Mouse (Mus musculus): ENCODE results near the gene Aph1c. TPM values are rescaled to one million over a fixed set of nuclear protein-coding genes. Genes with fewer than 3 reads are reported as not detected.
"Not testable (repeated sequence)": the region's sequence is repeated elsewhere in the genome, so short reads cannot be mapped to it uniquely, and the experiment has no call there.

The Aph1c gene
- polyA plus RNA-seq, 1 experiment from 2014 or later: 4.0 TPM

DNA sequence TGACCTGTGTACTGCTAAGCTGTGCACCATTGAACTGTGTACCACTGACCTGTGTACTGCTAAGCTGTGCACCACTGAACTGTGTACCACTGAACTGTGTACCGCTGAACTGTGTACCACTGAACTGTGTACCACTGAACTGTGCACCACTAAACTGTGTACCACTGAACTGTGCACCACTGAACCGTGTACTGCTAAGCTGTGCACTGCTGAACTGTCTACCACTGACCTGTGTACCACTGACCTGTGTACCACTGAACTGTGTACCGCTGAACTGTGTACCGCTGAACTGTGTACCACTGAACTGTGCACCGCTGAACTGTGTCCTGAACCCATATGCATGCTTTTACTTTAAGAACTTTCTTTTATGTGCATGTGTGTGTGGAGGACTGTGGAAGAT is 39.8 kb upstream of the Aph1c start:
- no peak overlapping the region for H3K9ac ChIP-seq (replicated peaks; ENCODE audit: low read depth, low read length)
- no peak for ATAC-seq (ENCODE audit: insufficient number of reproducible peaks, insufficient read depth, low FRiP score, low read depth)

DNA sequence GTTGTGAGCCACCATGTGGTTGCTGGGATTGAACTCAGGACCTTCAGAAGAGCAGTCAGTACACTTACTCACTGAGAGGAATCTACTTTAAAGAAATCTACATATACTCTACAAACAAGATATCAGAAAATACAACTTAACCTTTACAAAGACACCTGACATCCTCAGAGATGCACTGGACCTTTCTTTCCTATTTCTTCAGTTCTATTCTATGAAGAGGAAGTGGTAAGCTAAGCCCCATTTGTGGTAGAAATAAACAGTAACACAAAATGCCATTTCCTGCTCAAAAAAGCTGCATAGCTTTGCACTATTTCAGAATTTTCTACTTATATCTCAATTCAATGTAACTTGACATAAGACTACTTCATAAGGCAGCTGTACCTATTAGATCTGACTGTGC is 39.0 kb upstream of the Aph1c start:
- no peaks in the 10 kb centered on the region; the same call in 1 of the 2 replicates for H3K4me1 ChIP-seq (ENCODE audit: control insufficient read depth, insufficient read depth, low read length)
- no peak overlapping the region for H3K4me3 ChIP-seq (ENCODE audit: low read depth, low read length)
- H3K27ac ChIP-seq (ENCODE audit: low read length): no peak overlapping the region
- H3K9me3 ChIP-seq (ENCODE audit: control insufficient read depth, low read depth, low read length): 0 out of 2 replicates have a peak, but pooled peaks cover 6% of the 10 kb centered on the region
- H3K27me3 ChIP-seq (ENCODE audit: control insufficient read depth, insufficient read depth, low read length): no peaks in the 10 kb centered on the region
- no peak for ATAC-seq (ENCODE audit: insufficient number of reproducible peaks, insufficient read depth, low FRiP score, low read depth)
- no peak overlapping the region for H3K4me2 ChIP-seq (replicated peaks; ENCODE audit: low read depth, low read length)
- no peaks in the 10 kb centered on the region for H3K36me3 ChIP-seq (ENCODE audit: control insufficient read depth, insufficient read depth, low read length)
- H3K9ac ChIP-seq (replicated peaks; ENCODE audit: low read depth, low read length): no peak overlapping the region

More for the DNA sequence above, 39.8 kb upstream of the Aph1c start:
- H3K4me2 ChIP-seq (replicated peaks; ENCODE audit: low read depth, low read length): no peak overlapping the region
- WGBS: 99% methylated on average over 5 of the region's 5 CpGs
- no peaks in the 10 kb centered on the region; the same call in 1 of the 2 replicates for H3K4me1 ChIP-seq (ENCODE audit: control insufficient read depth, insufficient read depth, low read length)
- 0 out of 2 replicates have a peak, but pooled peaks cover 6% of the 10 kb centered on the region for H3K9me3 ChIP-seq (ENCODE audit: control insufficient read depth, low read depth, low read length)
- no peak overlapping the region for H3K27ac ChIP-seq (ENCODE audit: low read length)
- no peak overlapping the region for H3K4me3 ChIP-seq (ENCODE audit: low read depth, low read length)
- H3K36me3 ChIP-seq (ENCODE audit: control insufficient read depth, insufficient read depth, low read length): no peaks in the 10 kb centered on the region
- no peaks in the 10 kb centered on the region for H3K27me3 ChIP-seq (ENCODE audit: control insufficient read depth, insufficient read depth, low read length)

DNA sequence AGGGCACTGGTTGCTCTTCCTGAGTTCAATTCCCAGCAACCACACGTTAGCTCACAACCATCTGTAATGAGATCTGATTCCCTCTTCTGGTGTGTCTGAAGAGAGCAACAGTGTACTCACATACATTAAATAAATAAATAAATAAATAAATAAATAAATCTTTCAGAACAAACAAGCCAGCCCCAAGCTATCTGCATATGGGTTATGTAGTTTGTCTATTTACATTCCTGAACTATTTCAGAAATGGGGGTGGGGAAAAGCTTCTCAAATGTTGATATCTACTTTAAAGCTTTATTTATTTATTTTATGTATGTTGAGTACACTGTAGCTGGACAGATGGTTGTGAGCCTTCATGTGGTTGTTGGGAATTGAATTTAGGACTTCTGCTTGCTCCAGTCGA is 38.5 kb upstream of the Aph1c start:
- H3K4me1 ChIP-seq (ENCODE audit: control insufficient read depth, insufficient read depth, low read length); ATAC-seq (ENCODE audit: insufficient number of reproducible peaks, insufficient read depth, low FRiP score, low read depth); H3K4me2 ChIP-seq (replicated peaks; ENCODE audit: low read depth, low read length); H3K9me3 ChIP-seq (ENCODE audit: control insufficient read depth, low read depth, low read length); H3K27me3 ChIP-seq (ENCODE audit: control insufficient read depth, insufficient read depth, low read length); H3K9ac ChIP-seq (replicated peaks; ENCODE audit: low read depth, low read length); H3K4me3 ChIP-seq (ENCODE audit: low read depth, low read length); H3K36me3 ChIP-seq (ENCODE audit: control insufficient read depth, insufficient read depth, low read length): not testable (repeated sequence)
- peak overlapping the region; percentile 81; the same call in 1 of the 2 replicates for H3K27ac ChIP-seq (ENCODE audit: low read length)
- WGBS: 75% methylated on average over 2 of the region's 2 CpGs

DNA sequence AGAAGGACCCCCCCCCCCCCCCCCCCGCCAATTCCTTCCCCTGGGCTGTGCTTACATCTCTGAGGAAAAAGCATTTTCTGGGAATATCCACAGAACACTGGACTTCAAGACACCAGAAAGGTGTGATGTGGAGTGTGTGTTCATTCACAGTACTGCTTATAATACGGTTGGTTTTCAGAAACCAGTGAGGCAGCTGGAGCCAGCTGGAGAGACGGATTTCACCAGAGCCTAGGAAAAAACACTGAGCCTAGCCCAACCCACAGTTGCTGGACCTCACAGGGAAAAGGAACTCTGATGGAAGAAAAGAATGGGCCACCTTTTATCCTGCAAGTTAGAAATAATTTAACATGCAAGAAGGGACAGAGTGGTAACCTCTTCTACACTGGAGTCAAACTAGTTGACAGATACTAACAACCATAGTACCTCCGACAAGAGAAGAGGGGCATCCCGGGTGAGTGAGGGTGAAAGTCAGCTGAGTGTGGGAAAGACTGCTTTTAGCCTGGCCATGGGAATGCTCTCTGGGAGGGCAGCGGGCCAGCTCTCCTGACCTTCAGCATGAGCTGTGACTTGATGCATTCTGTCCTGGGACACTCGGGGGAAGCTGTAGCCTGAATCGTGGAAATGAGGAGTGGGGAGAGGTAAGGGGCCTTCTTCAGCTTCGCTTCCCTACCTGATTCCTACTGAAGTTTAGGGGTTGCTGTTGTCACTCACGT is 37.6 kb upstream of the Aph1c start:
- H3K9me3 ChIP-seq (ENCODE audit: control insufficient read depth, low read depth, low read length): 0 out of 2 replicates have a peak, but pooled peaks cover 6% of the 10 kb centered on the region
- no peaks in the 10 kb centered on the region; the same call in 1 of the 2 replicates for H3K4me1 ChIP-seq (ENCODE audit: control insufficient read depth, insufficient read depth, low read length)
- 0 out of 2 replicates have a peak overlapping the region, but pooled peaks have one; percentile 7 for H3K4me2 ChIP-seq (replicated peaks; ENCODE audit: low read depth, low read length)
- no peak; the same call in 1 of the 2 replicates for ATAC-seq (ENCODE audit: insufficient number of reproducible peaks, insufficient read depth, low FRiP score, low read depth)
- peak overlapping the region; percentile 81 for H3K27ac ChIP-seq (ENCODE audit: low read length)
- H3K36me3 ChIP-seq (ENCODE audit: control insufficient read depth, insufficient read depth, low read length): no peaks in the 10 kb centered on the region
- no peaks in the 10 kb centered on the region for H3K27me3 ChIP-seq (ENCODE audit: control insufficient read depth, insufficient read depth, low read length)
- H3K4me3 ChIP-seq (ENCODE audit: low read depth, low read length): no peak overlapping the region
- 68% methylated on average over 10 of the region's 10 CpGs for WGBS
- no peak overlapping the region for H3K9ac ChIP-seq (replicated peaks; ENCODE audit: low read depth, low read length)

DNA sequence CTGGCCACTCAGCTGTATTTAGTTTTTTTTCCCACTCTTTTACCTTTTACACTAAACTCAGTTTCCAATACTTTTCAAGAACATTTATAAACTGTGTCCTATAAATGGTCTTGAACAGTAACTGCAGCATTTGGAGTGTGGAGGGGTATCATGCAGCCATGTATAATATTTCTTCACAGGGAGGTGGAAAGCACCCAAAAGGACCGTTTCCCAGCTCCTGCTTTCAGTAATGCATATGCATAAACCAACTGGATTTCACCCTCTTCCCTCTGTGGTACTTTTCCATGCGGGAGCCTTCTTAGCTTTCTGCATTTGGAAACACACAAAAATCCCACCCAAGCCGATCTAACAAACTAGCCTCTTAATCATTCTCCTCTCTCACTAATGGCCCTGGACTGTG is 30.2 kb upstream of the Aph1c start:
- no peak overlapping the region for H3K4me2 ChIP-seq (replicated peaks; ENCODE audit: low read depth, low read length)
- no peak for ATAC-seq (ENCODE audit: insufficient number of reproducible peaks, insufficient read depth, low FRiP score, low read depth)
- no peak overlapping the region for H3K9ac ChIP-seq (replicated peaks; ENCODE audit: low read depth, low read length)
- no peak overlapping the region for H3K27ac ChIP-seq (ENCODE audit: low read length)
- no peaks in the 10 kb centered on the region for H3K27me3 ChIP-seq (ENCODE audit: control insufficient read depth, insufficient read depth, low read length)
- no peaks in the 10 kb centered on the region; the same call in none of the 2 replicates for H3K36me3 ChIP-seq (ENCODE audit: control insufficient read depth, insufficient read depth, low read length)
- peaks cover 9% of the 10 kb centered on the region; the same call in 1 of the 2 replicates for H3K4me1 ChIP-seq (ENCODE audit: control insufficient read depth, insufficient read depth, low read length)
- H3K4me3 ChIP-seq (ENCODE audit: low read depth, low read length): no peak overlapping the region
- H3K9me3 ChIP-seq (ENCODE audit: control insufficient read depth, low read depth, low read length): no peaks in the 10 kb centered on the region
- 57% methylated on average over 3 of the region's 3 CpGs for WGBS

DNA sequence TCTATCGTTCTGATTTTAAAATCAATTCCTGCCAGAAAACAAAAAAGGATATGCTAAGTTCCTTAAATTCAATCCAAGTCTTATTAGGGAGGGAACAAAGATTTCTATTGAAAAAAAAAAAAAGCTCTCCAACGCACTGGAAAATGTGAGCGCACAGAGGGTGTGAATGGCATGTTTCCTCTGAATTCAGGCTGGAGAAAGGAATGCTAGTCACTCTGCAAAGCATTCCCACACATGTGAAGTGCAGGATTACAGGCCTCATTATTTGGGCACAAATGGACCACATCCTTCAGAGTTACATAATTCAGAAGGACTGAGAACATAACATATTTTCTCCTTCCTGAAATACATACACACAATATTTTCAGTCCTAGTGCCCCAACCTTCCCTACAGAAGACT is 28.9 kb upstream of the Aph1c start:
- H3K9ac ChIP-seq (replicated peaks; ENCODE audit: low read depth, low read length): no peak overlapping the region
- no peak overlapping the region for H3K4me3 ChIP-seq (ENCODE audit: low read depth, low read length)
- ATAC-seq (ENCODE audit: insufficient number of reproducible peaks, insufficient read depth, low FRiP score, low read depth): no peak
- no peaks in the 10 kb centered on the region for H3K9me3 ChIP-seq (ENCODE audit: control insufficient read depth, low read depth, low read length)
- no peaks in the 10 kb centered on the region for H3K27me3 ChIP-seq (ENCODE audit: control insufficient read depth, insufficient read depth, low read length)
- 67% methylated on average over 3 of the region's 3 CpGs for WGBS
- no peak overlapping the region for H3K27ac ChIP-seq (ENCODE audit: low read length)
- no peak overlapping the region for H3K4me2 ChIP-seq (replicated peaks; ENCODE audit: low read depth, low read length)
- peaks cover 9% of the 10 kb centered on the region; the same call in 1 of the 2 replicates for H3K4me1 ChIP-seq (ENCODE audit: control insufficient read depth, insufficient read depth, low read length)
- H3K36me3 ChIP-seq (ENCODE audit: control insufficient read depth, insufficient read depth, low read length): no peaks in the 10 kb centered on the region; the same call in none of the 2 replicates

DNA sequence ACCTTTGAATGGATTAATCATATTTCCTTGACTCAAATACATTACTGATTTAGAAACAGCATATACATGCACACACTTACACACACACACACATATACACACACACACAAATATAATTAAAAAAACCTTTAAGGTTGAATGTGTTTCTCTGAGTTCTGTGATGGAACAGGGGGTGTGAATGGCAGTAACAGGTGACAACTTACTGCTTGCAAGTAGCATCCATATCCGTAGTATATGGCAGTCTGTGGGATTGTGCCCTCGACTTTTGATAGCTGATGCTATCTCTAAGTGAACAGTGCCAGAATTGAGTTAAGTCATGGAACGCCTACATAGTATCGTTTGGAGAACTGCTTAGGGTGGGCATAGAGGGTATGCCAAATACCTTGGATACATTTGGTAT is 27.7 kb upstream of the Aph1c start:
- no peak for ATAC-seq (ENCODE audit: insufficient number of reproducible peaks, insufficient read depth, low FRiP score, low read depth)
- Histone ChIP-seq H3K4me1 (ENCODE audit: control insufficient read depth, insufficient read depth, low read length) (peaks cover 9% of the 10 kb centered on the region; the same call in 1 of the 2 replicates), H3K36me3 (ENCODE audit: control insufficient read depth, insufficient read depth, low read length) (no peaks in the 10 kb centered on the region; the same call in none of the 2 replicates), H3K27ac (ENCODE audit: low read length) (no peak overlapping the region), H3K4me2 (replicated peaks; ENCODE audit: low read depth, low read length) (no peak overlapping the region), H3K9me3 (ENCODE audit: control insufficient read depth, low read depth, low read length) (no peaks in the 10 kb centered on the region), H3K27me3 (ENCODE audit: control insufficient read depth, insufficient read depth, low read length) (no peaks in the 10 kb centered on the region), H3K9ac (replicated peaks; ENCODE audit: low read depth, low read length) (no peak overlapping the region), H3K4me3 (ENCODE audit: low read depth, low read length) (no peak overlapping the region)
- WGBS: 92% methylated on average over 4 of the region's 4 CpGs

DNA sequence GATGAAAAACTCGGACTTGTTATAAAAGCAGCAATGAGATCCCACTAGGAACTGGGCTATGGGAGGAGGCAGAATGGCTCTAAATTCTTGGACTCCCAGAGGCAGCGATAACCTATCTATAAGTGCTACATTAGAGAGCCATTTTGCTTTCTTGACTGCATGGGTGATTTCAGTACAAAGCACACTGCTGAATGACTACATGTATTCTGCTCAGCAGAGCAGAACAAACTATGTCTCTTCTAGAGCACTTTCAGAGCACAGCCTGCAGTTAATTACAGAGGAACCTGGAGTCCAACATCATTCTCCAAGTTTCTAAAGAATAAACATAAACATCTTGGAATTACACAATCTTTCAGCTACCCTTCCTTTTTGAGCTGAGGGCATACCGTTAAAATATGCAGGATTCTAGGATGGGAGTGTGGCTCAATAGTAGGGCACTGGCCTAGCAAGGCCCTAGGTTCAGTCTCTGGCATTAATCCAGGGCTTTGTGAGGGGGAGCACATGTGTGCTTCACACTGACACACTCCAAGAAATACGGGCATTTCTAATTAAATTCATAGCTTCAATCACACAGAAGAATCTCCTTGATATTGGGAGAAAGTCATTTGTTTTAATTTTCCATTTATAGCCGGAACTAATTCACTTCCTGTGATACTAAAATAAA is 26.7 kb upstream of the Aph1c start:
- no peaks in the 10 kb centered on the region for H3K27me3 ChIP-seq (ENCODE audit: control insufficient read depth, insufficient read depth, low read length)
- no peaks in the 10 kb centered on the region for H3K9me3 ChIP-seq (ENCODE audit: control insufficient read depth, low read depth, low read length)
- no peak for ATAC-seq (ENCODE audit: insufficient number of reproducible peaks, insufficient read depth, low FRiP score, low read depth)
- no peaks in the 10 kb centered on the region; the same call in none of the 2 replicates for H3K36me3 ChIP-seq (ENCODE audit: control insufficient read depth, insufficient read depth, low read length)
- 78% methylated on average over 5 of the region's 5 CpGs for WGBS
- no peak overlapping the region for H3K4me3 ChIP-seq (ENCODE audit: low read depth, low read length)
- H3K27ac ChIP-seq (ENCODE audit: low read length): no peak overlapping the region
- peaks cover 9% of the 10 kb centered on the region; the same call in 1 of the 2 replicates for H3K4me1 ChIP-seq (ENCODE audit: control insufficient read depth, insufficient read depth, low read length)
- H3K9ac ChIP-seq (replicated peaks; ENCODE audit: low read depth, low read length): no peak overlapping the region
- H3K4me2 ChIP-seq (replicated peaks; ENCODE audit: low read depth, low read length): no peak overlapping the region

Data from stomach, embryonic 14.5 days (tissue).